Mouse (Mus musculus): ENCODE measurements around the gene Wfikkn1.

- TF ChIP-seq ZC3H11A (IDR thresholded peaks at IDR 0.05; ENCODE audit: low read depth, low read length) (no peak), POLR2A (IDR thresholded peaks at IDR 0.05; ENCODE audit: control insufficient read depth in 1 of 2, insufficient read depth in 1 of 2, low read depth in 1 of 2, low read length in 2 of 2, poor library complexity in 1 of 2) (no peak), MAFK (IDR thresholded peaks at IDR 0.05; ENCODE audit: borderline replicate concordance, low read depth, low read length) (no peak), USF1 (IDR thresholded peaks at IDR 0.05; ENCODE audit: low read depth, low read length) (no peak), CTCF (IDR thresholded peaks at IDR 0.05 in 2 of 3, conservative IDR thresholded peaks at IDR 0.05 in 1 of 3; ENCODE audit: control insufficient read depth in 1 of 3, insufficient read depth in 1 of 3, low read depth in 2 of 3, low read length in 3 of 3, poor library complexity in 1 of 3, severe bottlenecking in 1 of 3) (no peak), ZKSCAN1 (IDR thresholded peaks at IDR 0.05; ENCODE audit: low read depth, low read length) (no peak), GATA1 (IDR thresholded peaks at IDR 0.05; ENCODE audit: low read depth, low read length) (no peak), MAX (IDR thresholded peaks at IDR 0.05; ENCODE audit: low read length) (no peak), KAT2A (conservative IDR thresholded peaks at IDR 0.05; ENCODE audit: low read depth, low read length) (no peak), SMC3 (IDR thresholded peaks at IDR 0.05; ENCODE audit: low read depth, low read length) (no peak), TCF12 (IDR thresholded peaks at IDR 0.05; ENCODE audit: low read depth, low read length) (no peak), UBTF (IDR thresholded peaks at IDR 0.05; ENCODE audit: borderline replicate concordance, insufficient read depth, low read depth, low read length) (no peak), TAL1 (IDR thresholded peaks at IDR 0.05; ENCODE audit: low read length) (no peak)
Measured at GRCm38 (mm10) chr17:25876347-25876915, 4.2 kb downstream of the Wfikkn1 start.
